Mouse (Mus musculus) T-helper 17 cell (primary cell): ENCODE results near the gene Pdia4.

ENCODE experiments used
- in situ Hi-C, 2 experiments: fragments of 300-600 bp; cut with MboI, MseI; formaldehyde crosslinking; loops; 1 replicate in 1 of 2; 2 replicates in 1 of 2; pipeline ENCODE4 v1.15.1; 2025; ENCODE audit warnings: high pct_unique_total_duplicates in 2 of 2

The Pdia4 gene

DNA sequence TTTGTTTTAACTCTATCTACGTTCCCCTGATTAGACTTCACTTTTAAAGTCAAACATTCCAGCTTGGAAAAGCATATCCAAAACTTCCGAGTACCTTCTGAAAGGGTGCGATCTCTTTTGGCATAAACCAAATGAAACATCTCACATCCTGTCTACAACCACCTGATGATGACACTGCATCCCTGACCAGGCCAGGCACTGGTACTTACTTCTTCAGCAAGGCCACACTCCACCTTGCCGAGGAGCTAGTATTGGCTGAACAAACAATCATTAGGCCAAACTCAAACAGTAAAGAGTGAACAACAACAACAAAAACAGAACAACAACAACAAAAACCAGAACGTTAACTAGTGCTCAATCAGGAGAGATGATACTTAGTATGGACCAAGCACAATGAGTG, 1.9 kb downstream of the Pdia4 start:
- in situ Hi-C loops, result no loop called here

DNA sequence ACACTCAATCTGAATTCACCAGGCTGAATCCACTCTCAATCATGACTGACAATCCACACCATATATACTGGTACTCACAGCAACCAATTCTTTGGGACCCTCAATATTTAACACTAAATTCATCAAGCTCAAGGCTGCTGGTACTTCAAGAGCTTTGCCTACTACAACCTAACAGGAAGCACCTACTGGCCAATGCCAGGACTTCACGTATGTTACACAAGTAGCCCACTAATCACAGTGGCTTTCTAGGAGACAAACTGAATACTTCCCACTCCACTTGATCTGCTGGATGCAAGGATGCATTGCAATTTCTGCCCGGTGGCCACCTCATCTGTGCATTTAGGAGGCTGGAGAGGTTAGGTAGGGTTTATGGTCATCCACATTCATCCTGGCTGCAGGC, 3.0 kb downstream of the Pdia4 start:
- in situ Hi-C loops, result no loop called here

DNA sequence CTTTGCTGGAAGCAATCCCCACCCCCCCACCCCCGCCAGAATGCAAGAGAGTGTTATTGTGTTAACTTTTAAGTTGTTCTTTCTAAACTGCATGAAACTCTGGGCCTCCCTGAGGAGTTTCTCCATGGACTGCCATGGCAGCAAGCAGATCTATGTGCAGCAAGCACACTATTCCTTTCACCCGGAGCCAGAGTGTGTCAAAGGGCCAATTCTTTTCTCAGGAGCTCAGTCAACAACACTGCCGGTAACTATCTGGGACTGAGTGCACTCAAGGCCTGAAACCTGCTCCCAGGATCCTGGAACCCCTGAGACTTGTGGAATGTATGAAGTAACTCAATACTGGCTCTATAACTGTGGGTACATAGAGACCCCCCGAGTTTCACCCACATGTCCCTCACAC, 4.2 kb downstream of the Pdia4 start:
- in situ Hi-C loops, result no loop called here

DNA sequence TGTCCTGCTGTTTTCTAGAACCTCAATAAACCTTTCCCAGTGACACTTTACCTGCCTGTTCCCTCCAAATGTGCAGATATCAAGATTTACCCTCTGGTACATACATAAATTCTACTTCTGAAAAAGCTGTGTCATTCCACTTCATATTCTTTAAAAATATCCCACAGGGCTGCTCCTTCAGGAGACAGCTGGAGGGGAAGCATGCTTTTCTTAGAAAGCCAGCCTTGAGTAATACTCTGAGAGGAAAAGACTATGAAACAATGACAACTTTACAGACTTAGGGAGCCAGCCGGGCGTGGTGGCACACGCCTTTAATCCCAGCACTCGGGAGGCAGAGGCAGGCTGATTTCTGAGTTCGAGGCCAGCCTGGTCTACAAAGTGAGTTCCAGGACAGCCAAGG, 4.7 kb downstream of the Pdia4 start:
- in situ Hi-C loops, result no loop called here

DNA sequence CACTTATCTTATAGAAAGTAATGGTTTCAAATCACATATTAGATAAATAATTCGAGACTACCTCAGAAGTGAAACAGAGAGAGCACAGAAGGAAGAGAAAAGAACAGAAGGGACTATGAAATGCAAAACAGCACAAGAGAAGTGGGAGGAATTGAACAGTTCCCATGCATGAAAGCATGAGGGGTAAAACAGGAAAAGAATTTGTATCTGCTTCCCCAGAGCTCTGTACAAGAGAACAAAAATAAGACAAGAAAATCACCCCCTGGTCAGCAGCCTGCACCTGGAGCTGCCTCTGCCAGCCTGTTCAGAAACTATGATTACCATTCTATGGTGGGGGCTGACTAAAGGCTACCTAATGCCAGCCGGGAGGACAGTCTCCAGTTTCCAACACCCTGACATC, 5.8 kb downstream of the Pdia4 start:
- in situ Hi-C loops, result no loop called here

DNA sequence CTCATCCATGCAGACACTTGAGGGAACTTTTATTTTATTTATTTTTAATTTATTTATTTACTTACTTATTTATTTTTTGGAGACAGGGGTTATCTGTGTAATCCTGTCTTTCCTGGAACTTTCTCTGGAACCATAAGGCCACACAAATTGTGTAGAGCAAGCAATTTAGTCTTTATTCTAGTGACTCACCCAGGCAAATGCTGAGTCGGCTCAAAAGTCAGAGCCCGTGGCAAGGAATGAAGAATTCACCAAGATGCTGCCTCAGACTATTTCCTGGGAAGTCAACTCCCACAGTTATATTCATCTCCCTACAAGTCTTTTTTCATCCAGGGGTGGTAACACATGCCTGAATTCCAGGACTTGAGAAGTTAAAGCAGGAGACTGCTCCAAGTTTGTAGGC, 7.7 kb downstream of the Pdia4 start:
- in situ Hi-C loops, result no loop called here

DNA sequence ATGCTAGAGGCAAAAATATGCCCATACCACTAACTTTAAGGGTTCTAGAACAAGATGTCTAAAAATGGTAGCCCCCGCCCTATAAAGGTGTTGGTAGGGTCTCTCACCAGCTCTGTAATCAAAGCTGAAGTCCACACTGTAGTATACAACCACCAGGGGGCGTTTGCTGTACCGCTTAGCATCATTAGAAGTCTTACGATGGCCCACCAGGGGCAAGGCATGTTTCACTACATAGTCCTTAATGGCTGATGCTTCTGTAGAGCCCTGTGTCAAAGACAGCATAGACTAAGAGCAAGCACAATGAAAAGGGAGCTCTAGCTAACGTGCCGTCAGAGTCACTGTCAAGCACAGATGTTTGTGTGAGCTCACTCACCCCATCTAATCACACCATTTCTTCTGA, 14.2 kb downstream of the Pdia4 start:
- in situ Hi-C loops, result no loop called here

DNA sequence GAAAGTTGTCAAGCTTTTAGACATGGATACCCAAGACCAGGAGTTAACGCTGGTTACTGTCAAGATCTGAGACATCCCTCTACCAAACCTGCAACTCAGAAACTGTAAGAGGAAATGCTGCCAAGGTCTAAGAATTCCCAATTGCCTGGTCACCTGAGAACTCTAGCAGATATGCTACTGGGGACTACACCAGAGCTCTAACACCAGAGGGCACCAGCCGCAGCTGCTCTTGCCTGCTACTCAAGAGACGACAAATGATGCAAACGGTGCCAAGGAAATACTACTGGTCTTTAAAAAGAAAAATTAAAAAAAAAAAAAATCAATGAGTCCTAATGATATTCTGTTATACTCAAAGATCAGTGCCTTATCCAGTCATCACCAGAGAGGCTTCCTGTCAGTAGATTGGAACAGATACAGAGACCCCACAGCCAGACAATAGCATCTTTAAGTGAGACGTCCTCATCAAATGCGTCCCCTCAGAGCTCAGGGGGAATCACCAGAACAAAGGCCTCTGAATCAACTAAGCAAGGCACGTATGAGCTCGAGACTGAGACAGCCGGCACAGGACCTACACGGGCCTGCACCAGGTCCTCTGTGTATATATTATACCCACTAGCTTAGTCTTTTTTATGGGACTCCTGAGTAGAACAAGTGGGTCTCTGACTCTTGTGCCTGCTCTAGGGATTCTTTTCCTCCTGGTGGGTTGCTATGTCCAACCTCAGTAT, 19.0 kb downstream of the Pdia4 start:
- in situ Hi-C loops, result loop anchor here (5.0 kb wide), 1 partner anchor 33 kb away; no protein-coding TSS in a partner anchor

DNA sequence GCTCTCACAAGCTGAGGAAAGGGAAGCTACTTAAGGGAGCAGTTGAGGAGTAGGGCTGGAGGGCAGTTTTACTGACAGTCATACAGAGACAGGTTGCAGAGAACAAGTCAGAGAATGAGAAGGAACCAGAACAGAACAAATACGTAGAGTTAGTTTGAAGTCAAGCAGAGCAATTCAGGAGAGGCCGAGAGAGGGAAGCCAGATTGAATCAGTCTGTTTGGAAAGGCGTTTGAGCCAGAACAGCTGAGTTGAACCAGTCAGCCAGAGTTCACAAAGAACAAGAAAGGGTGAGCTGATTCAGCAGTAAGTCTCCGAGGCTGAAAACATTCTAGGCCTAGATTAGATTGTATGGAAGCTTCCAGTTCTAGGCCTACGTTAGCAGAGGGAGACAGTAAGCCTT, 19.9 kb downstream of the Pdia4 start:
- in situ Hi-C loops, result loop anchor here (5.0 kb wide), 1 partner anchor 34 kb away; no protein-coding TSS in a partner anchor

DNA sequence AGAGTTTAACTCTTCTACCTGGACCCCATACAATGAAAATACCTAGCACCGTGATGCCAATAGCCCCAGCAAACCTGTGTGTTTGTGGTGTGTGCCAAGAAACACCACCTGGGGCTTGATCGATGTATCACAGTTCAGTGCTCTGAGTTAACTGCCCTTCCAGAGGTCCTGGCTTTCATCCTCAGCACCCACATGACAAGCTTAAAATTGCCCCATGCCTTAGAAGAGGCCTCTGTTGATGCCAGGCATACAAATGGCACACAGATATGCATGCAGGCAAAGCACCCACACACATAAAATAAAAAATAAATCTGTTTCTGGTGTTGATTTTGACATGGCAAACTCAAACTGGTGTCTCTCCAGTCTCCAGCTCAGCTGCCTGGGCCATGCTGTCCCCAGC, 20.7 kb downstream of the Pdia4 start:
- in situ Hi-C loops, result loop anchor here (5.0 kb wide), 1 partner anchor 35 kb away; no protein-coding TSS in a partner anchor

DNA sequence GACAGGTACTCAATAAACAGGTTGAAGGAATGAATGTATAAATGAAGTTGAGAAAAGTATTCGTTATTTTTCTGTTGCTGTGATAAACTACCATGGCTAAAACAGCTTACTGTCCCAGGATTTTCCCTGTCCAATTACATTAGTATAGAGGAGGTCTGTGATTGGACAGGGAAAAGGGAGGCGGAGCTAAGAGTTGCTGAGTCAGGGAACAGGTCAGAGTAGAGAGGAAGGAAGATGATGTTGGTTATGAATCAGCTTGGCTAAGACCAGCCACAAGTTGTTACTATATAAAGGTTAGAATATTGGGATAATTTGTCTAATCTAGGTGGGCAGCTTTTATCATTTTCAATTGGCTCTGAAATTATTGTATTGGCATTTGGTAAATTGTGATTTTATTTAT, 22.5 kb downstream of the Pdia4 start:
- in situ Hi-C loops, result loop anchor here (5.0 kb wide), 1 partner anchor 37 kb away; no protein-coding TSS in a partner anchor

DNA sequence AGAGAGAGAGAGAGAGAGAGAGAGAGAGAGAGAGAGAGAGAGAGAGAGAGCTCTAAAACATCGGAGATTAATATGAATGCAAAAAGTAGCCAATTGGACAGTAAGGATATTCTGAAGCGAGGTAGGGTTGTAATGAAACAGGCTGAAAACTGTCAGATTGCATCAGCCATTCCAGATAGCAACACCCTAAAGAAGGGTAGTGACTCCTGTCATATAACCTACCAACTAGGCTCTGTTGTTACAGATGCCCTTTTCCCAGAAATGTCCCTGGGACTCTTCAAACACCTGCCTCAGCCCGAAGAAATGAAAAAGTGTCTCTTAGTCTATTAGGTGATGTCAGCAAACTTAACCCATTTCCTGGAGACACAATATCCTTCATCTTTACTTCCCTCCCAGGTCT, 24.4 kb downstream of the Pdia4 start:
- in situ Hi-C loops, result no loop called here

DNA sequence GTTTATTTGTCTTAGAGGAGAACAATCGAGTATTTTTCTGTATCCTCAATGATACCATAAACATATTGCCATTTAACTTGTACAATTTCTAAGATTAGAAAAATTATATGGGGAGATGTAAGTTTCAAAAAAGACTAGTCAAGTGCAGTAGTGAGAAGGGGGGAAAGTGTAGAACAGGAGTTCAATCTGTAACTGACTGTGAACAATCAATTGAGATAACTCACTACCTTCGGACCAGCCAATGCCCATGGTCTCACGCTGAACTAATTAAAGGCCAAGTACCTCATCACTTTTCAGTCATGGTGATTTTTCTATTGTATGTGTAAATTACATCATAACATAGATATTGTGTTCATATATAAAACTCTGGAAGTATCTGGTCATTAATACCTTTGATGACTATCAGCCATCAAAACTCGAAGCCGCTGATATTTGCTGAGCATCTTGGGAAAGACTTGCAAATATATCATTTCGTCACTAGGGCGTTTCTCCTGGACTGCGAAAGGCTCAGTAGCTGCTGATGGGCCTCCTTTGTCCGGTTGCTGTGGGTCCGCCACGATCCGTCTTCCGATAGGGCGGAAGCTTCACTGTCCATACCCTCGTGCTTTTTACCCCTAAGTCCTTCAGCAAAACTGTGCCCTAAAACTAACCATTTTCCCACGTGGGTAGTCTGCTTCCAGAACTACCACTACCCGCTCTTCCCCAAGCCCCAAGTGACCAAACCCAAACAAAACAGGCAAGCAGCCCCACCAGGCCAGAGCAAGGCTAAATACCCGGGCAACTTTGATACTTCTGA, 25.1 kb downstream of the Pdia4 start:
- in situ Hi-C loops, result no loop called here

DNA sequence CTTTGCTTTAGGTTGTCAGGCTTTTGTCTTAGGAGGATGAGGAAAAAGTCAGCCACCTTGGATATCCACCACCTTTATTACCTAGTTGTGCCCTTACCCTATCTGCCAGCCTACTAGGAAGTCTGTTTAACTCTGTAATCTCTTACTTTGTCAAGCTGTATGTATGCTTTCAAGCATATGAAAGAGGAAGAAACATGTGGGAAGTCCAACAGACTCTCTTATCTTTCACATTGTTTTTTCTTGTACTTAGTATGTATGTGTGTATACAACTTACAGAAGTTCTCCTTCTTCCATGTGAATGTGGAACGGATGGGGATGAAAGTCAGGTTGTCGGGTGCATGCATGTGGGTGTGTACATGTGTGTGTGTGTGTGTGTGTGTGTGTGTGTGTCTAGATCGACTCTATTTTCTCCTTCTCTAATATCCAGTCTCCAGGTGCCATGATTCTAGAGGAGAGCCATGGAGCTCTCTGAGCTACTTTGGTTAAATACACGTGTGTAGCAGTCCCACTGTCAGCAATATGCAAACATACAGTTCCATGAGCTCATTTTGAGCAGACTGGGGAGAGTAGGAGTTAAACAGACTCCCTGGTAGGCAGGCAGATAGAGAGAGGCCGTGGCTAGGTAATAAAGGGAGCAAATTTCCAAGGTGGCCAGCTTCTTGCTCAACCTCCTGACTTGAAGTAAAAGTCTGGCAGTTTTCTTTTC, 28.4 kb downstream of the Pdia4 start:
- in situ Hi-C loops, result no loop called here

DNA sequence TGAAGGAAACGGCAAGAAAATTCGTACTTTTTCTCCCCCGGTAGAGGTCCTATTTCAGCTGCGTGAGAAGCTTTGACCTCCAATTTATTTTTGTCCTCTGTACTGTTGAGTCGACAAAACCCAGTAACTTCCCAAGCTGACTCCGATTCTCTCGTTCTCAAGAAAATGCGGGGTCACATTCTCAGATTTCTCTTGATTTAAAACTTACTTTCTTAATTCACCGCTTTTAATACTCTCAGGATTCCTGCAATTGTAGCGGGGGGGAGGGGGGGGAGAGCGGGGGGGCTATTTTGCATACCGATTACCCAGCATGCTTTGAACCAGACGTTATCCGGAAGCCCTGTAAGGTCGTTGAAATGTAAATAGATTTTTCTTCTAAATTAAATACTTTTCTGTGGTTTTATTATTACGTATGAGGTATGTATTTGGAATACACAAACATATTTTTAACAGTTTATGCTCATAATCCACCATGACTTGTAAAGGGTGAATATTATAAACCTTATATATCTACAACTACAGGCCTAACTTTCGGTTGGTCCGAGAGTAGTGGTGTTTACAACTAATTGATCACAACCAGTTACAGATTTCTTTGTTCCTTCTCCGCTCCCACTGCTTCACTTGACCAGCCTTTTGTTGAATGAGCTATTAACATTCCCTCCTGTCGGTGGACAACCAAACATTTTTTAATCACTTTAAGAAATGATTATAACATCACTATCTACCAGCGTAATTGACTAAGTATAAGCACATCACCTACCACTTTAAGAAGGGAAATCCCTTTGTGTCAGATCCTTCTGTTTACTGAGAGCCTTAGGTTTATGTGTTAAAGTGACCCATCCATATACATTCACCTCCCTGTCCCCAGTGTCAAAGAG, 31.9 kb downstream of the Pdia4 start:
- in situ Hi-C loops, result no loop called here

DNA sequence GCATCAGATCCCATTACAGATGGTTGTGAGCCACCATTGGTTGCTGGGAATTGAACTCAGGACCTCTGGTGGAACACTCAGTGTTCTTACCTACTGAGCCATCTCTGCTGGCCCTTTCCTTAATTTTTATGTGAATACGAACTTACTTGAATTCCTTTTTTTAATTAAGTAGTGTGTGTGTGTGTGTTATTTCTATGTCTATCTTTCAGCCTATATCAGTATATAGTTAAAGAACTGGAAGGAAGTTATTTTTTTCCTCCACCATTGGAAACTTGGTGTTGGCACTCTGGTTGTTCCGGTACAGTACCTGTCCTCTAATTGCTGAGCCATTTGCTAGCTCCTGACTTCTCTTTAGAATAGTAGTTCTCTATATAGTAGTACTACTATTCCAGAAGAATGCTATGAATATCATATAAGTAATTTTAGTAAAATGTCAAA, 32.6 kb downstream of the Pdia4 start:
- in situ Hi-C loops, result no loop called here

DNA sequence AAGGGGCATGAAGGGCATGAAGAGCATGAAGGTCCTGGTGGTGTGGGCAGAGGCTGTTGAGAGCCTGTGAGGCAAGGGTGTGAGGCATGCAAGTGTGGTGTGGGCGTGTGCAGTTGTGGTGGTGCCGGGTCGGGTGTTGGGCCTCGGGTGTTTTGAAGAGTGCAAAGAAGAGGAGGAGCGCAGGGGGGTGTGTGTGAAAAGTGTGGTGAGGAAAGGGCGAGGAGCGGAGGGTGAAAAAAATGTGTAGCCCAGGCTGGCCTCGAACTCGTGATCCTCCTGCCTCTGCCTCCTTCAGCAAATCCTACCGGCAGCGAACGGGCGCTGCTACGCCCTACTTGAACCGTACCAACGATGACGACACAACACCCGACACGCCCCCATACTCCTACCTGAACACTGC, 41.5 kb downstream of the Pdia4 start:
- in situ Hi-C loops, result loop anchor here (5.0 to 25.0 kb wide), 4 partner anchors 94 to 1441 kb away; partner anchors contain the start of genes Gimap6 (in 1 of the 2), Gimap7 (in 1 of the 2), Gm28053 (in 1 of the 2) and Igf2bp3 (in 1 of the 2)

DNA sequence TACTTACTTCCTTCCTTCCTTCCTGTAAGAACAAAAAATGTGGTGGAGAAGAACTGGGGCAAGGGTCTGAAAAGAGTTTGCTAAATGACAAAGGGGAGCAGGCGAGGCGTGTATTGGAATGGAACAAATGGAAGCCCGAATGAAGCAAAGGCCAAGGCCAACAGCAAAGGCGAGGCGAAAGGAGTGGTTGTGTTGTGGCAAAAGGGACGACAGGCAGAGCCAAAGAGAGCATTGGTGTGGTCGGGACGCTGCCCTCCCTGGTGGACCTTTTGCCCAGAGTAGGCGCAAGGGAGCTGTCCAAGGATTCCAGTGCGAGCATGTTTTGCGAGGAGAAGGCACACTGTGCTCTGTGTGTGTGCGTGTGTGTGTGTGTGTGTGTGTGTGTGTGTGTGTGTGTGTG, 42.1 kb downstream of the Pdia4 start:
- in situ Hi-C loops, result loop anchor here (5.0 to 25.0 kb wide), 4 partner anchors 94 to 1441 kb away; partner anchors contain the start of genes Gimap6 (in 1 of the 2), Gimap7 (in 1 of the 2), Gm28053 (in 1 of the 2) and Igf2bp3 (in 1 of the 2)

DNA sequence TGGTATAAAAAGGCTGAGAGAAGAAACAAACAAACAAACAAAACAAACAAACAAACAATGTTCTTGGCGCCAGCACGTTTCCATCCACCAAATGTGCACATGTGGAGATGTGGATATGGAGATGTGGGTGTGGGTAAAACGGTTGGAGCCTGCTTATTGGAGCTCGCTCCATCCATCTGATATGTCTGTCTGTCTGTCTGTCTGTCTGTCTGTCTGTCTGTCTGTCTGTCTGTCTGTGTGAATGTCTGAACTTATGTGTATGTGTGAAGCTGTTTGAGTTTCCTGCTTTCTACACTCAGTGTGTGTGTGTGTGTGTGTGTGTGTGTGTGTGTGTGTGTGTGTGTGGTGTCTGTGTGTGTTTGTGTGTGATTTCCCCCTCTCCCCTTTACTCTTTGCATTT, 43.4 kb downstream of the Pdia4 start:
- in situ Hi-C loops, result loop anchor here (5.0 to 25.0 kb wide), 5 partner anchors 93 to 1442 kb away; partner anchors contain the start of genes Gimap6 (in 1 of the 2), Gimap7 (in 1 of the 2), Gm28053 (in 1 of the 2) and Igf2bp3 (in 1 of the 2)

DNA sequence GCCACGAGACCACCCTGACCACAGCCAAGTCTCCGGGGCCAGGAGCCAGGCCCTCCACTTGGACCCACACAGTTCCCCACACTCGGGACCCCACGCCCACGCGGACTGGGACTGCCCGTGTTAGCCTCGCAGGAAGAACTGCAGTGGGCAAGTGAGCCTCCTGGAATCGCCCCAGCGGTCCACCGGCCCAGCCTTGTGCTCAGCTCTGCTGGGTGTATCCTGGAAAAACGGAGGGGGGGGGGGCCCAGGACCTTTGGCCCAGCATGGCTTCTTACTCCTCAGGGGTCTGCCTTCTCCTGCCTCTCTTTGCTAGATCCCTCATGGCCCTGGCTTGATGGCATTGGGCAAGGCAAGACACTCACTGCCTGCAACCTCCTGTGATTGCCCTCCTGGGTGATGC, 44.7 kb downstream of the Pdia4 start:
- in situ Hi-C loops, result loop anchor here (10.0 to 25.0 kb wide), 3 partner anchors 454 to 1444 kb away; partner anchors contain the start of genes Gimap6 (in 1 of the 2), Gimap7 (in 1 of the 2), Gm28053 (in 1 of the 2) and Igf2bp3 (in 1 of the 2)
